Comparison of ENCODE assay signal across 22 mouse cellular contexts in the genomic region with DNA sequence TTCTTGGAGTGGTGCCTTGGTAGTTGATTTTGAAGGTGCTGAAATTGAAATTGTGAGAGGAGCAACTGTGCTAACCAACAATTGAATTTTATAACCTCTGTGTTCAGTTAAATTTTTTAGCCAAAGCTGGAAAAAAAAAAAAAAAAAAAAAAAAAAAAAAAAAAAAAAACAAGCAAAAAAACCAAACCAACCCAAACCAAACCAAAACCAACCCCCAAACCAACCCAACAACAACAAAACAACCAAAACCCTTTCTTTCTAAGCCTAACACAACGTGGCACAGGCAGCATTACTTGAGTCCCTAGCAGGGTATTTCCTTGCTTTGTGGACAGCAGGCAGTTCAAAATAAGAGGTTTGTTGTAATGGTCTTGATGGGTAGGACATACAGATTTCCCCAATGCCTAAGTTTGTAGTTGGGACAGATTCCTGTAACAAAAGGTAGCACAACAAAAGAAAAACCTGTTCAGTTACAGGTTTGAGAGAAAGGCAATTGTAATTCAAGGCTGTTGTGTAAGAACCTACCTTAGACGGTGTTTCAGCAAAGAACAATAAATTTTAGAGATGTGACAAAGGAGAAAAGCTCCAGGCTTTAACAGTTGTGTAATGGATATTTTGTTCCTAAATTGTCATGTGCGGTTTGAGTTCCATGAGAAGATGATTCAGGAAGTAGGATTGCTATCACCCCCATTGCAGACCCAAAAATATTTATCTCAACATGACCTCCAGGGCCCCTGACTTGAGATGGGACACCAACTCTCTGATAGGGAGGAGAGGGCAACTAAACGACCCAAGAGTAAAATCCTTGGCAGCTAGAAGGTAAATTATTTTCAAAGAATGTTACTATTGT. TPM values are rescaled to one million over a fixed set of nuclear protein-coding genes. Genes with fewer than 3 reads are reported as not detected.
A peak's percentile ranks its signal among the peaks of the same experiment; 100 is the strongest.
DNase-seq lines count a peak whose midpoint lies in the region; ATAC-seq and TF ChIP-seq lines count a peak whose summit lies in the region.
"Had no signal": no experiment of that assay in that cellular context is flagged by ENCODE, and none has a peak within 500 bp of the region (broad histone marks: within the 10 kb centered on the region; RNA-seq: fewer than 3 reads in every experiment).

No protein-coding gene starts in this region.

- H3K27me3 ChIP-seq in liver, embryonic 14.5 days (ENCODE audit: control insufficient read depth, insufficient read depth, low read length), result peaks cover 6% of the 10 kb centered on the region
- no peaks in the 10 kb centered on the region for H3K27me3 ChIP-seq in midbrain, embryonic 15.5 days (replicated peaks)
- H3K27me3 ChIP-seq: limb, embryonic 13.5 days had no signal

- 8% methylated on average over 4 of the region's 4 CpGs for WGBS in liver, embryonic 14.5 days (ENCODE audit: insufficient replicate concordance)
- WGBS in midbrain, embryonic 15.5 days, result 71% methylated on average over 4 of the region's 4 CpGs

- H3K4me2 ChIP-seq in liver, embryonic 14.5 days (ENCODE audit: low read depth), result no peak overlapping the region
- no peak overlapping the region for H3K4me2 ChIP-seq in midbrain, embryonic 15.5 days
- H3K4me2 ChIP-seq: heart, embryonic 13.5 days; limb, embryonic 13.5 days had no signal

- no peak overlapping the region for H3K27ac ChIP-seq in liver, embryonic 14.5 days
- no peak overlapping the region for H3K27ac ChIP-seq in midbrain, embryonic 15.5 days
- H3K27ac ChIP-seq: heart, adult 2 months; heart, embryonic 13.5 days; hindbrain, postnatal 0 days; limb, embryonic 13.5 days had no signal

- no peak overlapping the region for H3K4me3 ChIP-seq in liver, embryonic 14.5 days (ENCODE audit: insufficient read depth in 1 of 2, low read depth in 2 of 2, low read length in 2 of 2)
- H3K4me3 ChIP-seq in midbrain, embryonic 15.5 days, result no peak overlapping the region
- H3K4me3 ChIP-seq: heart, adult 2 months; heart, embryonic 13.5 days; limb, embryonic 13.5 days had no signal

- no peak overlapping the region for H3K9ac ChIP-seq in liver, embryonic 14.5 days (replicated peaks)
- H3K9ac ChIP-seq in midbrain, embryonic 15.5 days, result no peak overlapping the region
- H3K9ac ChIP-seq: heart, embryonic 13.5 days; limb, embryonic 13.5 days had no signal

- peaks cover 0 to 2% of the 10 kb centered on the region in 2 experiments; a peak in 1 of 4 replicates for H3K4me1 ChIP-seq in liver, embryonic 14.5 days (replicated peaks; ENCODE audit: control insufficient read depth in 2 of 2, insufficient read depth in 2 of 2, low read length in 1 of 2)
- peaks cover 4% of the 10 kb centered on the region; the same call in 1 of the 2 replicates for H3K4me1 ChIP-seq in midbrain, embryonic 15.5 days
- H3K4me1 ChIP-seq: heart, embryonic 13.5 days had no signal

- no peak for TF ChIP-seq EP300 in liver, embryonic 14.5 days (IDR thresholded peaks at IDR 0.05; ENCODE audit: low read depth)

- DNase-seq in R1 (ENCODE audit: low read depth, low spot score), result peak; percentile 27
- no peak for DNase-seq in liver, embryonic 14.5 days (ENCODE audit: low read depth in 3 of 3, low spot score in 3 of 3)
- no peak for DNase-seq in cerebellum, adult 8-10 months
- DNase-seq in left cerebral cortex, adult 18-20 months (ENCODE audit: low spot score in 2 of 2), result no peak
- DNase-seq: cerebellum, adult 2 months; cerebellum, postnatal 36 days; gastrocnemius, postnatal 10 days; heart, postnatal 14 days; kidney, postnatal 25 days; lung, postnatal 10 days; spleen, adult 18-20 months; thymus, postnatal 36 days had no signal

- H3K9me3 ChIP-seq in liver, embryonic 14.5 days (ENCODE audit: control insufficient read depth, low read length), result no peaks in the 10 kb centered on the region
- H3K9me3 ChIP-seq in midbrain, embryonic 15.5 days, result no peaks in the 10 kb centered on the region
- H3K9me3 ChIP-seq: heart, embryonic 13.5 days; limb, embryonic 13.5 days had no signal

- no peak for TF ChIP-seq CTCF in liver, embryonic 14.5 days (IDR thresholded peaks at IDR 0.05; ENCODE audit: low read depth)

- peak; percentile 54; the same call in 1 of the 2 replicates for ATAC-seq in common myeloid progenitor, adult 5-6 weeks (replicated peaks; ENCODE audit: low read depth, poor library complexity, severe bottlenecking)
- peak; percentile 18; the same call in 1 of the 2 replicates for ATAC-seq in liver, embryonic 14.5 days (ENCODE audit: insufficient read depth)
- peak; percentile 42 for ATAC-seq in megakaryocyte-erythroid progenitor cell, adult 5-6 weeks (replicated peaks; ENCODE audit: low FRiP score, low TSS enrichment, poor library complexity, severe bottlenecking)
- ATAC-seq in midbrain, embryonic 15.5 days (replicated peaks), result no peak
- ATAC-seq: forebrain, embryonic 14.5 days; hindbrain, postnatal 0 days; intestine, embryonic 16.5 days had no signal

- H3K36me3 ChIP-seq in liver, embryonic 14.5 days (replicated peaks; ENCODE audit: control insufficient read depth, insufficient read depth, low read depth), result no peaks in the 10 kb centered on the region
- no peaks in the 10 kb centered on the region for H3K36me3 ChIP-seq in midbrain, embryonic 15.5 days (replicated peaks)
- H3K36me3 ChIP-seq: heart, embryonic 13.5 days; limb, embryonic 13.5 days had no signal

RNA-seq across cellular contexts. Expression of a gene that starts 4.8 kb away (rescaled TPM):
- total RNA-seq in common myeloid progenitor, adult 5-6 weeks (2017), result 7.3 and 8.0 TPM in 2 replicates
- polyA plus RNA-seq in liver, embryonic 14.5 days (2012; rRNA removed), result 0.22 and 0.35 TPM in 2 replicates
- polyA plus RNA-seq in liver, embryonic 14.5 days (2014; fragmentation: Nextera tagmentation; extraction: Ambion mirVana), result 0.39 and 0.76 TPM in 2 replicates
- 3.1 and 3.8 TPM in 2 replicates for total RNA-seq in megakaryocyte-erythroid progenitor cell, adult 5-6 weeks (2014; fragmentation: Nextera tagmentation)
- total RNA-seq in megakaryocyte-erythroid progenitor cell, adult 5-6 weeks (2017), result 1.4 and 4.6 TPM in 2 replicates
- polyA plus RNA-seq in midbrain, embryonic 15.5 days (2015; fragmentation: Nextera tagmentation; extraction: Ambion mirVana), result 34.3 and 35.6 TPM in 2 replicates
- 10 to 100 TPM; 18.5 to 20.2 TPM for total RNA-seq in left cerebral cortex, adult 18-20 months (2021)
- polyA plus RNA-seq: C2C12 had no signal
